Mouse (Mus musculus) hindbrain, embryonic 11.5 days (tissue): ENCODE measurements around the gene Lama5. TPM values are rescaled to one million over a fixed set of nuclear protein-coding genes. Genes with fewer than 3 reads are reported as not detected.

ENCODE experiments used
- ATAC-seq: fragments of 200-750 bp; cut with Nextera tagmentation; 2 replicates; pipeline ENCODE4 v1.8.0; 2017; ENCODE audit warnings: mild to moderate bottlenecking, moderate TSS enrichment, moderate library complexity; ENCODE audit not compliant: low FRiP score
- DNase-seq: peaks from one replicate; pipeline ENCODE4 v3.0.0-alpha.2; 2015; ENCODE audit warnings: low spot score
- H3K27ac ChIP-seq: fragments of 300-500 bp; sonication (generic); 2 replicates; pipeline ENCODE4 v1.5.1; 2014; ENCODE audit warnings: mild to moderate bottlenecking, low read depth, low read length
- H3K27me3 ChIP-seq: fragments of 300-500 bp; sonication (generic); 2 replicates; pipeline ENCODE4 v1.6.1; 2014; ENCODE audit warnings: mild to moderate bottlenecking, low read length, moderate library complexity, mixed read lengths; ENCODE audit not compliant: control insufficient read depth, insufficient read depth
- H3K36me3 ChIP-seq: fragments of 300-500 bp; sonication (generic); 2 replicates; pipeline ENCODE4 v1.6.1; 2014; ENCODE audit warnings: mild to moderate bottlenecking, low read length, moderate library complexity, mixed read lengths; ENCODE audit not compliant: control insufficient read depth, insufficient read depth
- H3K4me1 ChIP-seq: fragments of 300-500 bp; sonication (generic); replicated peaks from 2 replicates; pipeline ENCODE4 v1.6.1; 2014; ENCODE audit warnings: low read length, mixed read lengths; ENCODE audit not compliant: control insufficient read depth, insufficient read depth
- H3K4me2 ChIP-seq: fragments of 300-500 bp; sonication (generic); replicated peaks from 2 replicates; pipeline ENCODE4 v1.6.1; 2014; ENCODE audit warnings: mild to moderate bottlenecking, low read depth, low read length
- H3K4me3 ChIP-seq: fragments of 300-500 bp; sonication (generic); 2 replicates; pipeline ENCODE4 v1.5.1; 2014; ENCODE audit warnings: low read depth, low read length
- H3K9ac ChIP-seq: fragments of 300-500 bp; sonication (generic); 2 replicates; pipeline ENCODE4 v1.6.1; 2014; ENCODE audit warnings: low read depth, low read length
- H3K9me3 ChIP-seq: fragments of 300-500 bp; sonication (generic); 2 replicates; pipeline ENCODE4 v1.6.1; 2016; ENCODE audit warnings: low read length; ENCODE audit not compliant: control insufficient read depth
- WGBS: fragments of 180-500 bp; shearing (Covaris S2); extraction: QIAGEN DNeasy Blood & Tissue Kit; methylation state at CpG from one replicate; pipeline ENCODE4 v1.1.7; 2014; 5-methylcytosine and 5-hydroxymethylcytosine counted together
- polyA plus RNA-seq: library from polyadenylated mRNA; unstranded; fragments of >200 nt; fragmentation: Nextera tagmentation; extraction: Ambion mirVana; gene quantifications from 2 replicates; pipeline ENCODE4 v1.2.1, GENCODE M21; 2014

Lama5 gene
- polyA plus RNA-seq, 1 experiment from 2014 or later = 4.4 TPM

GRCm38 (mm10) chr2:180230482-180230881 lies 4.8 kb upstream of the Lama5 start:
- Histone ChIP-seq H3K4me1 (peaks cover 6% of the 10 kb centered on the region; the same call in 1 of the 2 replicates), H3K9ac (no peak overlapping the region), H3K9me3 (no peaks in the 10 kb centered on the region), H3K27me3 (peaks cover 7% of the 10 kb centered on the region), H3K36me3 (no peaks in the 10 kb centered on the region), H3K4me2 (no peak overlapping the region), H3K4me3 (no peak overlapping the region), H3K27ac (no peak overlapping the region)
- 50% methylated on average over 4 of the region's 4 CpGs for WGBS
- DNase-seq = no peak
- no peak for ATAC-seq

- Histone ChIP-seq H3K4me3 (no peak overlapping the region), H3K27me3 (peaks cover 20% of the 10 kb centered on the region), H3K4me2 (no peak overlapping the region), H3K9me3 (no peaks in the 10 kb centered on the region), H3K9ac (no peak overlapping the region), H3K27ac (no peak overlapping the region), H3K4me1 (peaks cover 11% of the 10 kb centered on the region), H3K36me3 (no peaks in the 10 kb centered on the region)
- WGBS = 85% methylated on average over 3 of the region's 3 CpGs
- ATAC-seq (no peak), DNase-seq (no peak)
Measured at GRCm38 (mm10) chr2:180229129-180229528, 3.5 kb upstream of the Lama5 start.

- Histone ChIP-seq H3K4me1 (peaks cover 11% of the 10 kb centered on the region), H3K27me3 (peaks cover 20% of the 10 kb centered on the region), H3K27ac (no peak overlapping the region), H3K4me3 (no peak overlapping the region), H3K36me3 (no peaks in the 10 kb centered on the region), H3K4me2 (no peak overlapping the region), H3K9me3 (no peaks in the 10 kb centered on the region), H3K9ac (no peak overlapping the region)
- WGBS = 80% methylated on average over 7 of the region's 7 CpGs
- DNase-seq = no peak
- ATAC-seq = no peak
Measured at GRCm38 (mm10) chr2:180228592-180228991, 2.9 kb upstream of the Lama5 start.

GRCm38 (mm10) chr2:180228060-180228458 lies 2.4 kb upstream of the Lama5 start:
- H3K36me3 ChIP-seq = no peaks in the 10 kb centered on the region
- no peak overlapping the region for H3K9ac ChIP-seq

GRCm38 (mm10) chr2:180227262-180228059 lies 1.8 kb upstream of the Lama5 start:
- DNase-seq = peak; percentile 83
- H3K4me1 ChIP-seq = peaks cover 11% of the 10 kb centered on the region

More at GRCm38 (mm10) chr2:180228060-180228458, 2.4 kb upstream of the Lama5 start:
- Histone ChIP-seq H3K4me2 (no peak overlapping the region; the same call in 1 of the 2 replicates), H3K27ac (no peak overlapping the region), H3K4me1 (peaks cover 11% of the 10 kb centered on the region), H3K9me3 (no peaks in the 10 kb centered on the region), H3K27me3 (peaks cover 20% of the 10 kb centered on the region), H3K4me3 (no peak overlapping the region)
- ATAC-seq (no peak), DNase-seq (no peak)
- WGBS = 45% methylated on average over 6 of the region's 6 CpGs

GRCm38 (mm10) chr2:180225044-180225761 lies 456 bp downstream of the Lama5 start:
- peak overlapping the region; percentile 51 for H3K4me3 ChIP-seq
- WGBS = under 1% methylated on average over 50 of the region's 55 CpGs
- no peaks in the 10 kb centered on the region for H3K36me3 ChIP-seq
- peak; percentile 9 for ATAC-seq
- peak; percentile 63 for DNase-seq
- H3K27me3 ChIP-seq = peaks cover 24% of the 10 kb centered on the region
- H3K9me3 ChIP-seq = no peaks in the 10 kb centered on the region
- H3K4me2 ChIP-seq = peak overlapping the region; percentile 98
- H3K4me1 ChIP-seq = peaks cover 15% of the 10 kb centered on the region
- H3K9ac ChIP-seq = peak overlapping the region; percentile 39
- no peak overlapping the region for H3K27ac ChIP-seq

More at GRCm38 (mm10) chr2:180227262-180228059, 1.8 kb upstream of the Lama5 start:
- Histone ChIP-seq H3K36me3 (no peaks in the 10 kb centered on the region), H3K4me2 (peak overlapping the region; percentile 9), H3K27me3 (peaks cover 24% of the 10 kb centered on the region), H3K9me3 (no peaks in the 10 kb centered on the region), H3K27ac (no peak overlapping the region), H3K4me3 (no peak overlapping the region), H3K9ac (no peak overlapping the region)
- WGBS = under 1% methylated on average over 21 of the region's 21 CpGs
- peak; percentile 72 for ATAC-seq

- ATAC-seq = no peak
- DNase-seq = no peak
- H3K27me3 ChIP-seq = peaks cover 24% of the 10 kb centered on the region
- 2% methylated on average over 12 of the region's 13 CpGs for WGBS
- H3K36me3 ChIP-seq = no peaks in the 10 kb centered on the region
- H3K9ac ChIP-seq = 0 out of 2 replicates have a peak overlapping the region, but pooled peaks have one; percentile 39
- H3K4me1 ChIP-seq = peaks cover 15% of the 10 kb centered on the region
- H3K4me3 ChIP-seq = peak overlapping the region; percentile 51
- H3K9me3 ChIP-seq = no peaks in the 10 kb centered on the region
- H3K4me2 ChIP-seq = peak overlapping the region; percentile 98
- H3K27ac ChIP-seq = no peak overlapping the region
Measured at GRCm38 (mm10) chr2:180224647-180225043, 1.0 kb downstream of the Lama5 start.

- Histone ChIP-seq H3K9ac (no peak overlapping the region), H3K27ac (no peak overlapping the region), H3K4me1 (peaks cover 9% of the 10 kb centered on the region; the same call in 1 of the 2 replicates), H3K9me3 (no peaks in the 10 kb centered on the region), H3K27me3 (peaks cover 24% of the 10 kb centered on the region), H3K36me3 (no peaks in the 10 kb centered on the region), H3K4me3 (no peak overlapping the region), H3K4me2 (no peak overlapping the region; the same call in 1 of the 2 replicates)
- DNase-seq (peak; percentile 52), ATAC-seq (0 out of 2 replicates have a peak, but pooled peaks have one; percentile 13)
- 16% methylated on average over 6 of the region's 6 CpGs for WGBS
Measured at GRCm38 (mm10) chr2:180222250-180222649, 3.4 kb downstream of the Lama5 start.
